Mouse (Mus musculus) neural tube, embryonic 13.5 days (tissue): Measurements from ENCODE around the gene Pip4k2b. TPM values are rescaled to one million over a fixed set of nuclear protein-coding genes. Genes with fewer than 3 reads are reported as not detected.
A peak's percentile ranks its signal among the peaks of the same experiment; 100 is the strongest.

Source experiments
- ATAC-seq: fragments of 200-750 bp; cut with Nextera tagmentation; 2 replicates; pipeline ENCODE4 v1.8.0; 2017; ENCODE audit warnings: low read depth, mild to moderate bottlenecking, moderate TSS enrichment, moderate library complexity
- H3K27ac ChIP-seq: fragments of 300-500 bp; sonication (generic); replicated peaks from 2 replicates; pipeline ENCODE4 v1.5.1; 2015; ENCODE audit warnings: moderate library complexity, mild to moderate bottlenecking, inconsistent platforms
- H3K27me3 ChIP-seq: fragments of 300-500 bp; sonication (generic); 2 replicates; pipeline ENCODE4 v1.6.1; 2015; ENCODE audit warnings: mild to moderate bottlenecking, inconsistent platforms
- H3K36me3 ChIP-seq: fragments of 300-500 bp; sonication (generic); 2 replicates; pipeline ENCODE4 v1.6.1; 2015; ENCODE audit warnings: mild to moderate bottlenecking, inconsistent platforms
- H3K4me1 ChIP-seq: fragments of 300-500 bp; sonication (generic); replicated peaks from 2 replicates; pipeline ENCODE4 v1.6.1; 2015; ENCODE audit warnings: inconsistent platforms
- H3K4me2 ChIP-seq: fragments of 300-500 bp; sonication (generic); 2 replicates; pipeline ENCODE4 v1.6.1; 2015; ENCODE audit warnings: inconsistent platforms, mild to moderate bottlenecking, moderate library complexity
- H3K4me3 ChIP-seq: fragments of 300-500 bp; sonication (generic); 2 replicates; pipeline ENCODE4 v1.5.1; 2015; ENCODE audit warnings: mild to moderate bottlenecking, inconsistent platforms
- H3K9ac ChIP-seq: fragments of 300-500 bp; sonication (generic); 2 replicates; pipeline ENCODE4 v1.6.1; 2015; ENCODE audit warnings: moderate library complexity, mild to moderate bottlenecking, inconsistent platforms
- H3K9me3 ChIP-seq: fragments of 300-500 bp; sonication (generic); 2 replicates; pipeline ENCODE4 v1.6.1; 2016; ENCODE audit warnings: inconsistent platforms
- WGBS: fragments of 180-500 bp; shearing (Covaris S2); methylation state at CpG from one replicate; pipeline ENCODE4 v1.1.7; 2015; 5-methylcytosine and 5-hydroxymethylcytosine counted together
- polyA plus RNA-seq: library from polyadenylated mRNA; unstranded; fragments of >200 nt; fragmentation: Nextera tagmentation; extraction: Ambion mirVana; gene quantifications from 2 replicates; pipeline ENCODE4 v1.2.1, GENCODE M21; 2015

The Pip4k2b gene
- polyA plus RNA-seq, 1 experiment from 2014 or later, result 3.7 TPM

DNA sequence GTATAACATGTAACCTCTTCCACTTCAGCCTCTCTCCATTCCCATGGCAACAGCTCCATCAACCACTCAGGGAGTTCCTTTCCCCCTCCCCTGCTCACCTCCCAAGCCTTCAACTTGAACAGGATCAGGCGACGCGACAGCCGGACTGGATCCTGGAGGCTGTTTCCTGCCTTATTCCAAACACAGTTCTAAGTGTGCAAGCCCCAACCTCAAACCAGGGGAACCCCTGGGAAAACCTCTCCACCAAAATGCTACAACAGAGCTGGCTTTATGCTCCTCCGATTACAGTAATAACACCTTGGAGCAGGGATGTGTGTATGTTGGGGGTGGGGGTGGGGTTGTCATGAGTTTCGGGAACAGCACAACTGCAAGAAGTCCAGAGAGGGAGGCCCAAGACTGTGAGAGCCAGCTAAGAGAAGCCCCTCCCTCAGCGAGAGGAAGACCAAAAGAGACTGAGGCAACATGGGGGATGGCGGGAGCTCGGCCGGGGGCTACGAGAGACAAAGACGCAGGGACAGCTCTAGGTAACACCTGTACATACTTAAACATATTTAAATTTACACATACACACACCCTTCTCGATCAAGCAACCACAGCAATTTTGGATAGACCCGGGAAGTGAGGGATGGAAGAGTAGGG is 46.5 kb downstream of the Pip4k2b start:
- 0 out of 2 replicates have a peak, but pooled peaks cover 4% of the 10 kb centered on the region for H3K36me3 ChIP-seq
- no peak for ATAC-seq
- WGBS, result 1% methylated on average over 14 of the region's 14 CpGs
- no peaks in the 10 kb centered on the region for H3K9me3 ChIP-seq
- no peaks in the 10 kb centered on the region for H3K27me3 ChIP-seq
- peak overlapping the region; percentile 99 for H3K27ac ChIP-seq
- H3K4me3 ChIP-seq, result peak overlapping the region; percentile 82
- peak overlapping the region; percentile 97 for H3K9ac ChIP-seq
- peak overlapping the region; percentile 91 for H3K4me2 ChIP-seq
- peaks cover 69% of the 10 kb centered on the region for H3K4me1 ChIP-seq

DNA sequence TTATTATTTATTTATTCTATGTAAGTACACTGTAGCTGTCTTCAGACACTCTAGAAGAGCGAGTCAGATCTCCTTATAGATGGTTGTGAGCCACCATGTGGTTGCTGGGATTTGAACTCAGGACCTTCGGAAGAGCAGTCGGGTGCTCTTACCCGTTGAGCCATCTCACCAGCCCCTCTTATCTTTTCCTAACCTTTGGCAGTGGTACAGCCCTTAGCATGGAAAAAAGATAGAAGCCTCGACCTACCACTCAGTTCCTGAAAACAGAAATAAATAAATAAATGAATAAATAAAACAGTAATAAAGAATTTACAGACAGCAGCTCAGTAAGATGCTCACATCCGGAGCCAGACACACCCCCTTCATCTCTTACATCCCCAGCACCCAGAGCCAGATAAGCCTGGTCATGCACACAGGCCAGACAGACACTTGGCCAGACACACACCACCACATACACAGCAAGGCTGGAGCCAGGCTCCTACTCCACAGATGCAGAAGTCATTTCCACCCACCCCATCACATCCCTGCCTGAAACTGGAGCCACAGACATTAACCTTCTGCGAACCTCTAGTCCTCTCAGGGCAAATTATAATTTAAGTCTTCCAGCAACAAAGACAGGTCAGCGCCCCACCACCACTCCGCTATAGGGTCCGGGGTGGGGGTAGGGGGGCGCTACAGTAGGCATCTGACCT is 47.2 kb downstream of the Pip4k2b start:
- Histone ChIP-seq H3K4me3 (peak overlapping the region; percentile 82), H3K9ac (peak overlapping the region; percentile 97), H3K36me3 (peaks cover 11% of the 10 kb centered on the region), H3K27ac (peak overlapping the region; percentile 99), H3K27me3 (no peaks in the 10 kb centered on the region), H3K4me2 (peak overlapping the region; percentile 91), H3K4me1 (peaks cover 69% of the 10 kb centered on the region), H3K9me3 (no peaks in the 10 kb centered on the region)
- ATAC-seq, result no peak
- WGBS, result 58% methylated on average over 11 of the region's 11 CpGs

- peak overlapping the region; percentile 17 for H3K4me3 ChIP-seq
- H3K27me3 ChIP-seq, result no peaks in the 10 kb centered on the region
- peak overlapping the region; percentile 62; the same call in 1 of the 2 replicates for H3K9ac ChIP-seq
- WGBS, result 73% methylated on average over 8 of the region's 8 CpGs
- peak overlapping the region; percentile 91 for H3K4me2 ChIP-seq
- H3K27ac ChIP-seq, result peak overlapping the region; percentile 86
- ATAC-seq, result no peak
- peaks cover 63% of the 10 kb centered on the region for H3K4me1 ChIP-seq
- H3K36me3 ChIP-seq, result peaks cover 17% of the 10 kb centered on the region
- no peaks in the 10 kb centered on the region for H3K9me3 ChIP-seq
Observed at GRCm38 (mm10) chr11:97696669-97697068, 47.8 kb downstream of the Pip4k2b start.

GRCm38 (mm10) chr11:97695712-97696401 is 48.6 kb downstream of the Pip4k2b start:
- peaks cover 55% of the 10 kb centered on the region for H3K4me1 ChIP-seq
- H3K27me3 ChIP-seq, result no peaks in the 10 kb centered on the region
- WGBS, result 40% methylated on average over 9 of the region's 9 CpGs

DNA sequence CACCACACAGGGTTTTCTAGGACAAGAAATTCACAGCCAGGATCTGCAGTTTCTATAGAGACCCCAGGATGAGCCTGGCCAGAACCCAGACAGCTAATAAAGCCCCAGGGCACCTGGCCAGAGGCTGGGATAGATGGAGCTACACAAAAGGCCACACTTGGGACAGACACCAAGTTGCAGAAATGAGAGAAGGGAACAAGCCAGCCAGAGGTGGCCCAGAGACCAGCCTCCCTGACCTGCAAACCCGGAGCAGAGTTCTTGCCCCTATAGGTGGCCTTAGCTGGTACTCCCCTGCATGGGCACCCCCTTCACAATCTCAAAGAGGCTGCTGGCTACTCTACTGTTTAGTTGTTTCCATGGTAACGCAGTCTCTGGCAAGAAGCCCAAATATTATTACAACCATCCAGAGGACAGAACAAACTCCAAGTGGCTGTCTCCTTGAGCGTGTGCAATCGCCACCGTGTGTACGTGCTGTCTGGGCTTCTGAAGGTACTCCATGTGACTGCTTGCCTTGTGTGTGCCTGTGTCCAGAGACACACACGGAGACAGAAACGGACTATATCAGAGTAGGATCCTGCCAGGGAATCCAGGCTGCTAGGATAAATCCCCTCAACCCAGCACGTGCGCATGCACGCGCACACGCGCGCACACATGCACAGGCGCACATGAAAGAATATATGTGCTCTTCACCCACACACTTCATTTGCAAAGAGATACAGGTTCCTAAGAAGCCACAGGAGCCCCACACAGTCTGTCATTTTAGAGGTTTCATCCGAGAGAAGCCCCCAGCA is 49.4 kb downstream of the Pip4k2b start:
- ATAC-seq, result no peak
- no peaks in the 10 kb centered on the region for H3K9me3 ChIP-seq
- no peaks in the 10 kb centered on the region for H3K27me3 ChIP-seq
- H3K4me2 ChIP-seq, result peak overlapping the region; percentile 91
- H3K27ac ChIP-seq, result peak overlapping the region; percentile 86
- peak overlapping the region; percentile 27 for H3K4me3 ChIP-seq
- H3K9ac ChIP-seq, result peak overlapping the region; percentile 62
- peaks cover 33% of the 10 kb centered on the region for H3K36me3 ChIP-seq
- 51% methylated on average over 17 of the region's 17 CpGs for WGBS
- H3K4me1 ChIP-seq, result peaks cover 52% of the 10 kb centered on the region

More at GRCm38 (mm10) chr11:97695712-97696401, 48.6 kb downstream of the Pip4k2b start:
- no peak for ATAC-seq
- peak overlapping the region; percentile 86 for H3K27ac ChIP-seq
- H3K4me3 ChIP-seq, result peak overlapping the region; percentile 27
- peak overlapping the region; percentile 62 for H3K9ac ChIP-seq
- peaks cover 26% of the 10 kb centered on the region for H3K36me3 ChIP-seq
- H3K9me3 ChIP-seq, result no peaks in the 10 kb centered on the region
- H3K4me2 ChIP-seq, result peak overlapping the region; percentile 91

- Histone ChIP-seq H3K9me3 (no peaks in the 10 kb centered on the region), H3K4me2 (peak overlapping the region; percentile 91), H3K36me3 (peaks cover 40% of the 10 kb centered on the region), H3K27me3 (no peaks in the 10 kb centered on the region), H3K4me3 (0 out of 2 replicates have a peak overlapping the region, but pooled peaks have one; percentile 0), H3K27ac (peak overlapping the region; percentile 86), H3K4me1 (peaks cover 52% of the 10 kb centered on the region), H3K9ac (peak overlapping the region; percentile 41; the same call in 1 of the 2 replicates)
- 77% methylated on average over 4 of the region's 4 CpGs for WGBS
- no peak for ATAC-seq
Observed at GRCm38 (mm10) chr11:97694435-97694834, 50.1 kb downstream of the Pip4k2b start.

GRCm38 (mm10) chr11:97689861-97690260 is 54.6 kb downstream of the Pip4k2b start:
- H3K4me3 ChIP-seq, result no peak overlapping the region
- peaks cover 61% of the 10 kb centered on the region for H3K36me3 ChIP-seq
- H3K9ac ChIP-seq, result 0 out of 2 replicates have a peak overlapping the region, but pooled peaks have one; percentile 12
- no peaks in the 10 kb centered on the region for H3K27me3 ChIP-seq
- H3K4me1 ChIP-seq, result peaks cover 42% of the 10 kb centered on the region
- WGBS, result 28% methylated on average over 10 of the region's 10 CpGs
- H3K9me3 ChIP-seq, result no peaks in the 10 kb centered on the region
- H3K4me2 ChIP-seq, result no peak overlapping the region
- no peak overlapping the region for H3K27ac ChIP-seq
- ATAC-seq, result no peak

DNA sequence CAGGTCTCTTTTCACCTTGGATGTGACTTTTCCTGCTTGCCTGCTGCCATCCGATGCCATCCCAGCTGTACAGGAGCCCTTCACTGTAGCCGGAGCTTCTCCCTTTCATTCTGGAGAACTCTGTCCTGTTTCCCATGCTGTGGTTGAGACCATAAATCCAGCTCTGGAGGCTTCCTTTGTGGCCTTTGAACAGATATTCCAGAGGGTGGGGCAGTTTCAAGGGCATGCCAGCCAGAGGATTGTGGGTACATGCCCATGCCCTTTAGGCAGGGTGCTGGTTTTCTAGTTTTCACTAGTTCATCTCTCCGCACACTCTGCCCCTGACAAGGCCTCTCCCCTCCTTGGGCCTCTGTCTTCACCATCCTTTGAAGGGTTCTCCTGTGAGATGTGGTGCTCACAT is 57.4 kb downstream of the Pip4k2b start:
- H3K4me3 ChIP-seq, result no peak overlapping the region
- WGBS, result 71% methylated on average over 3 of the region's 3 CpGs
- H3K27me3 ChIP-seq, result no peaks in the 10 kb centered on the region
- no peak overlapping the region for H3K9ac ChIP-seq
- peaks cover 29% of the 10 kb centered on the region for H3K4me1 ChIP-seq
- no peak overlapping the region for H3K27ac ChIP-seq
- no peaks in the 10 kb centered on the region for H3K9me3 ChIP-seq
- H3K4me2 ChIP-seq, result no peak overlapping the region
- H3K36me3 ChIP-seq, result peaks cover 52% of the 10 kb centered on the region
- no peak for ATAC-seq

GRCm38 (mm10) chr11:97686322-97686908 is 58.1 kb downstream of the Pip4k2b start:
- H3K36me3 ChIP-seq, result peaks cover 52% of the 10 kb centered on the region
- no peak overlapping the region for H3K27ac ChIP-seq
- H3K4me1 ChIP-seq, result peaks cover 29% of the 10 kb centered on the region
- H3K9me3 ChIP-seq, result no peaks in the 10 kb centered on the region
- H3K27me3 ChIP-seq, result no peaks in the 10 kb centered on the region
- 73% methylated on average over 11 of the region's 11 CpGs for WGBS
- H3K4me2 ChIP-seq, result peak overlapping the region; percentile 76
- peak overlapping the region; percentile 65; the same call in 1 of the 2 replicates for H3K9ac ChIP-seq
- H3K4me3 ChIP-seq, result peak overlapping the region; percentile 42
- ATAC-seq, result no peak

DNA sequence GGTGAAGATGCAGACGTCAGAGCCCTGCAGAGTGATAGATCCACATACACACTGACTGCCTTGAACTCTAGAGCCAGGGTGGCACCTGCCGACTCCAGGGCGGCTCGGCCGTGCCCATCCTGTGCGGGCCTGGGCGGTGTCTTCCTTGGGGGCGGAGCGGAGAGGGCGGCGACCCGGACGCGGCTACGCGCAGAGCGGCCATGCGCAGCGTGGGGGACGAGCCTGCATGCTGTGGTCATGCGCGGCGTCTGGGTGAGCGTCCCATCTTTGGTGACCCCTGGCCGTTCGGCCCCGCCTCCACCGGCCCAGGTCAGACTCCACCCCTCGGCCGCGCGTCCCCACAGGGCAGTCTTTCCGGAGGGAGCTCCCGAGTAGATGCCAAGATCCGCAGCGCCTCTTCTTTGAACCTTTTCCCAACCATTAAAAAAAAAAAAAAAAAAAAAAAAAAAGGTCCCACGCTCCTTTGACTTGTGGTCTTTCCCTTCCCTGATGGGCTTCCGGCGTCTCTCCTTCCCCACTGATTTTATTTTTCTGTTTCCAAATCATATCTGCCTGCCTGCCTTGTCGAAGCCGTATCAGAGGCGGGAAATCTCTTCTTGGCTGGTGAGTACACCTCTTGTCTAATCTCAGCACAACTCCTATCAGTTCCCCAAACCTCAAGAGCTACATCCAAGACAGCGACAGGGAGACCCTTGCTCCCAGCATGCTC is 58.7 kb downstream of the Pip4k2b start, which contains the start of gene Cisd3:
TSS of gene Cisd3 (plus strand) at position 214 of the 709 bp plus-strand sequence.
- H3K4me1 ChIP-seq, result peaks cover 30% of the 10 kb centered on the region
- H3K4me3 ChIP-seq, result peak within 1 kb of the TSS; percentile 42
- 3% methylated on average over 42 of the region's 43 CpGs for WGBS
- peak; percentile 51 for ATAC-seq
- H3K27ac ChIP-seq, result peak within 1 kb of the TSS; percentile 52; the same call in 1 of the 2 replicates
- H3K27me3 ChIP-seq, result no peaks in the 10 kb centered on the region
- peaks cover 50% of the 10 kb centered on the region for H3K36me3 ChIP-seq
- H3K9me3 ChIP-seq, result no peaks in the 10 kb centered on the region
- peak within 1 kb of the TSS; percentile 76 for H3K4me2 ChIP-seq
- H3K9ac ChIP-seq, result peak within 1 kb of the TSS; percentile 65
